Mouse (Mus musculus) CD4-positive naive resting alpha-beta T cell, adult 76 days (primary cell): Measurements from ENCODE around the gene Erfe. TPM values are rescaled to one million over a fixed set of nuclear protein-coding genes. Genes with fewer than 3 reads are reported as not detected.

Source experiments
- total RNA-seq: library from RNA; stranded (reverse); gene quantifications from one replicate; pipeline ENCODE4 v1.2.4, GENCODE M21; 2023

The Erfe gene
- total RNA-seq, result 0.62 TPM

DNA sequence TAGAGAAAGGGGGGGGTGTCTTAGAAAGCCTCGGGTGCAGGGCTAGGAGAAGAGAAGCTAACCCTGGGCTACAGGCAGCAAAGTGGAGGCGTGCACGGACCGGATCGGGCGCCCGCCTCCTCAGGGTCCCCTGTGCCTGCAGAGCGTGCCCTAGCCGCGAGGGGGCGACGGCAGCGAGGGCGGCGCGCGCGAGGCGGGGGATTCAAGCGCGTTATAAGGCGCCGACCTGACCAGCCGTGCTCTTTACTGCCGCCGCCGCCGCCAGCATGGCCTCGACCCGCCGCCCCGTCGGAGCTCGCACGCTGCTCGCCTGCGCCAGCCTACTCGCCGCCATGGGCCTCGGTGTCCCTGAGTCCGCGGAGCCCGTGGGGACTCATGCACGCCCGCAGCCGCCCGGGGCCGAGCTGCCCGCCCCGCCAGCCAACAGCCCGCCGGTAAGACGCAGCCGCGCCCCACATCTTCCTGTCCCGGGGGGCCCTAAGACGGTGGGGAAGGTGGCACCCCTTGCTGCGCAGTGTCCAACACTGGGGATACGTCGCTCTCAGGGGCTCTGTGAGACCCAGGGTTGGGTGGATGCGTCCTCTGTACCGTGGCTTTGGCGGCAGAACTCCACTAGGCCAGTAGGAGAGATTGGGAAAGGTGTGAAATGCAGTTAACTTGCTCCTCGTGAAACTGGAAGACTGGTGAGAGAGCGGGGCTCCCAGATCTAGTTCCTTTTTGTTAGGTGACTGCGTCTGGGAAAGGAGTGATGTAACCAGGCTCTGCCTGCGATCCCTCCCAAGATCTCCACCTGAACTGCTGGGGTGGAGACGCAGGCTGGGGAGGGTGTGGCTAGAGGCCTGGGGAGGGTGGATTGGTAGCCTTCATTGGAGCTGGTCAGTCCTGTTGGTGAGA is at the start of gene Erfe:
Gene Erfe (plus strand): TSS at position 216 of the 894 bp plus-strand sequence.

DNA sequence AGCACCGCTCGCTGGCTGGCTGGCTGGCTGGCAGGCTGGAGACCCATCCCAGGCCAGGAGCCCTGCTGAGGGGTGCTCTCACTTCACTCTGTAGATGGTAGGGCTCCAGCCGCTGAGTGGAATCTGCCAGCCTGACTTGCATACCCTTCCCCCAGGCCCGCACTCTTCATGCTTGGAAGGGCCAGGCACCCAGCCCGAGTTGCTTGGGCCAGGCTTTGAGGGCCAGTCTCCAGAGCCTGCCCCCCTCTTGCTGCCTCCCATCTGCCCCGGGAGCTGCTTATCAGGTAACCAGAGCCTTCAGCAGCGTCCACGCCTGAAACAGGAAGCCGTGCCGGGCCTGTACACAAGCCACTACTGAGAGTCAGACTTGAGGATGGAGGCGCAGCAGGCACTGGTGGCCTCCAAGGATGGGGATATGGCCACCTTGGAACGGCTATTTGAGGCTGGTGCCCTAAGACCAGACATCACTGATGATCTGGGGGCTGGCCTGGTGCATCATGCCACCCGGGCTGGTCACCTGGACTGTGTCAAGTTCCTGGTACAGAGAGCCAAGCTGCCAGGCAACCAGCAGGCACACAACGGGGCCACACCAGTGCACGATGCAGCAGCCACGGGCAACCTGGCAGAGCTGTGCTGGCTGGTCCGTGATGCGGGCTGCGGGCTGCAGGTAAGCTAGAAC is 44.3 kb upstream of the Erfe start, which contains the start of gene Espnl:
Gene Espnl (plus strand): TSS at position 316 of the 679 bp plus-strand sequence.

DNA sequence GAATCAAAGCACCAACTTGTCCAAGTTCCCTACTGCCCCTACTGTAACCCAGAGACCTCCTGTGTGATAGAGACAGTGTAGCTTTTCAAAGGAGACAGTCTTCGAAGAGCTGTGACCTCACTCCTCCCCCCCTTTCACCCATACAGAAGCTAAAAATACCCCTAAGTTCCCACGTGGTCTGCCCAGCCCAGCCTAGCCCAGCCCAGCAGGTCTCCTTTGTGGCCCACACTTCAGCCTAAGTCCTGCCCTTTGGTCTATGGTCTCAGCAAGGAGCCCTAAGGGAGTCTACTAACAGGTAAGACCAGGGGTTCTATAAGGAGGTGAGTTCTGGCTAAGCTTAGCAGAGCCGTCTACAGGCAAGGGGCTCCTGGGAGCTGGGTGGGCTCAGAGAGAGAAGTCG is 15.4 kb upstream of the Erfe start, which contains the start of gene Klhl30:
Gene Klhl30 (plus strand): TSS at position 176 of the 400 bp plus-strand sequence.

DNA sequence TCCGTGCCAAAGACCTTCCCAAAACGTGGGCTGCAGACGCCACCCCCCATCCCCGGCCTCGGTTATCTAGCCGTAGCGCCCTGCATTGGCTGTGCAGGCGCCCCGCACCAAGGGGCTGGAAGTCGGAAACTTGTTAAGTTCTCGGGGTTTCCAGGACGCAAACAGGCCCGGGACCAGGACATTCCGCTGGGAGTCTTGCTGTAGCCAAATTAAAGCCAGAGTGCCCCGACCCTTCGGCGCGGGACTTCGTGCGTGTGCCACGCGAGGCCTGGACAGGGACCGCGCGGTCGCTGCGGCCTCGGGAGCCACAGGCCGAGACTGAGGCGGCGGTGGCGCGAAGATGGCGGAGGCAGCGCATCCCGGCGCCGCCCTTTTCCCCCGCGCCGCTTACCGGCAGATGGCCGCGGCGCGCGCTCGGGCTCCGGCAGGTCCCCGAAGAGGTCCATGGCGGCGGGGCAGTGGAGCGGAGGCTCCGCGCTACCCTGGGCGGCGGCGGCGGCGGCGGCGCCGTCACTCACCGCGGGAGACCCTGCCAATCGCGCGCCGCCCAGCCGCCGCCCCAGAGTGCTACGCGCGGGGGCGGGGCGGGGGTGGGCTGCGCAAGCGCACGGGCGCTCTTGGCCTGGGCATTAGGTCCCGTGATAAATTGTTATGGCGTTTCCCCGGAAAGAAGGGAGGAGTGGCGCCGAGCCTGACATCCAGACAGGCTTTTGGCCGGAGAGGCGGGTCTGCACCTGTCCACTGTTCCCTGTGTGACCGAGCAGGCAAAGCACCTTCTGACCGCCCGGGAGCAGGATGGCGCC is 32.2 kb downstream of the Erfe start, which contains the start of gene Ilkap:
Gene Ilkap (minus strand): TSS at position 556 of the 803 bp plus-strand sequence.

DNA sequence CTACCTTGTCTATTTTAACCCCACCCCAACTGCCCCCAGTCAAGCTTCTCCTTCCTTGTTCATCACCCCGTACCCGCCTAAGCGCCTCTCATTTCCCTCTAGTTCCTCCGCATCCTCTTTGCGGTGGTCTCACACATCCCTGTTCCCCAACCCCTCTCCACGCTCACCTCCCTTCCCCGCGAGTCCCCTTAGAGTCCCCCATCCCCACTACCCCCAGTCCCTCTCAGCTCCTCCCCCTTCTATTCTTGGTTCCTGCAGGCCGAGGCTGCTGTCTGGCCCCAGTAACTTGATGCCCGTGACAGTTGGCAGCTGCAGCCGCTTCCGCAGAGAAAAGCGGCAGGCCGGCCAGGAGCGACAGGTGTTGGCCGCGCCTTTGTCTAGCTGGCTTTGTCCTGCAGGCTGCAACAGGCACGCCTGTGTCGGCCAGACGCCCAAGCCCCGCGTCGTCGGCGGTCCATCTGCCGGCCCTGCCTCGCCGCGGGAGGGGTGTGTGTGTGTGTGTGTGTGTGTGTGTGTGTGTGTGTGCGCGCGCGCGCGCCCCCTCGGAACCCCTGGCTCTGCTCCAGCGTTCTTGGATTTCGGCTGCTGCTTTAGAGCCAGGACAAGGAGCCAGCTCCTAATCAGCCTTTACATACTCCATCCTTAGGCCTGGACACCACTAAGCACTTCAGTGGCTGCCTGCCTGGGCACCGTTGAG is 47.8 kb downstream of the Erfe start, which contains the start of gene Hes6:
Gene Hes6 (minus strand): TSS at position 141 of the 697 bp plus-strand sequence.

Other genes with a start within 250 kb of the Erfe start
- 0.82 TPM for gene Rbm44, start 221.3 kb upstream of the Erfe start, total RNA-seq
- 17.5 TPM for gene Ramp1, start 186.6 kb upstream of the Erfe start, total RNA-seq
- 55.4 TPM for gene Ube2f, start 116.1 kb upstream of the Erfe start, total RNA-seq
- 16.3 TPM for gene Scly, start 68.1 kb upstream of the Erfe start, total RNA-seq
- gene Espnl, start 44.4 kb upstream of the Erfe start, total RNA-seq, result 0.23 TPM
- not detected for gene Klhl30, start 15.4 kb upstream of the Erfe start, total RNA-seq
- gene Ilkap, start 32.4 kb downstream of the Erfe start, total RNA-seq, result 146 TPM
- gene Hes6, start 47.6 kb downstream of the Erfe start, total RNA-seq, result 27.0 TPM
- 16.4 TPM for gene Per2, start 92.9 kb downstream of the Erfe start, total RNA-seq
- 4.8 TPM for gene Traf3ip1, start 128.2 kb downstream of the Erfe start, total RNA-seq
- 9.3 TPM for gene Asb1, start 174.1 kb downstream of the Erfe start, total RNA-seq